Mouse (Mus musculus): ENCODE results near the gene Hoxb6.

DNA sequence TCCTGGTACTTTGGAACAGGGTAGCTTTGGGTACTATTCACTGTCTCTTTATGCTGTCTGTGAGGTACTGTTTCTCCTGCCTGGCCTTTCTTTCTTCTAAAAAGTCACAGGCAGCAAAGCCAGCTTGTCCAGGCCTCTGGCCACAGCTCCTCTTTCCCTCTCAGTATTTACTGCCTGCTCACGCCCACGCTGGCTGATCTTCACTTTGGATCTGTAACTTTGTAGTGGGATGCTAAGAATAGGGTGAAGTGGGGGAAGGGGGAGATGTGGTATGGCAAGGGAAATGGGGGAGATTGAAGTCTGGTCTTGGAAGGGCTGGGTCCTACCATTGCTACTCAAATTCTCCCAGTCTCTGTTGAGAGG lies 41.7 kb downstream of the Hoxb6 start:
- TF ChIP-seq POLR2A (IDR thresholded peaks at IDR 0.05; ENCODE audit: borderline replicate concordance, extremely low read depth, insufficient read depth, insufficient read length, poor library complexity, severe bottlenecking) (no peak), CTCF (IDR thresholded peaks at IDR 0.05; ENCODE audit: borderline replicate concordance, extremely low read depth, insufficient read depth, insufficient read length) (no peak)

Data from brain, embryonic 14.5 days (tissue).